Mouse (Mus musculus) embryonic facial prominence, embryonic 12.5 days (tissue): ENCODE data around the gene Cd59a. TPM values are rescaled to one million over a fixed set of nuclear protein-coding genes. Genes with fewer than 3 reads are reported as not detected.

ENCODE experiments used
- ATAC-seq: fragments of 200-750 bp; cut with Nextera tagmentation; 2 replicates; pipeline ENCODE4 v1.8.0; 2017; ENCODE audit not compliant: insufficient number of reproducible peaks, insufficient read depth, low FRiP score, low TSS enrichment
- H3K27ac ChIP-seq: fragments of 300-500 bp; sonication (generic); 2 replicates; pipeline ENCODE4 v1.5.1; 2016; ENCODE audit warnings: mild to moderate bottlenecking
- H3K27me3 ChIP-seq: fragments of 300-500 bp; sonication (generic); 2 replicates; pipeline ENCODE4 v1.6.1; 2016; ENCODE audit warnings: mild to moderate bottlenecking, moderate library complexity
- H3K36me3 ChIP-seq: fragments of 300-500 bp; sonication (generic); 2 replicates; pipeline ENCODE4 v1.6.1; 2016; ENCODE audit warnings: mild to moderate bottlenecking
- H3K4me1 ChIP-seq: fragments of 300-500 bp; sonication (generic); 2 replicates; pipeline ENCODE4 v1.6.1; 2016
- H3K4me2 ChIP-seq: fragments of 300-500 bp; sonication (generic); replicated peaks from 2 replicates; pipeline ENCODE4 v1.6.1; 2016; ENCODE audit warnings: mild to moderate bottlenecking, moderate library complexity
- H3K4me3 ChIP-seq: fragments of 300-500 bp; sonication (generic); 2 replicates; pipeline ENCODE4 v1.5.1; 2016; ENCODE audit warnings: mild to moderate bottlenecking
- H3K9ac ChIP-seq: fragments of 300-500 bp; sonication (generic); 2 replicates; pipeline ENCODE4 v1.6.1; 2016; ENCODE audit warnings: mild to moderate bottlenecking, moderate library complexity
- H3K9me3 ChIP-seq: fragments of 300-500 bp; sonication (generic); 2 replicates; pipeline ENCODE4 v1.6.1; 2016; ENCODE audit warnings: mild to moderate bottlenecking, moderate library complexity
- WGBS: fragments of 180-500 bp; shearing (Covaris S2); methylation state at CpG from one replicate; pipeline ENCODE4 v1.1.7; 2016; 5-methylcytosine and 5-hydroxymethylcytosine counted together
- polyA plus RNA-seq: library from polyadenylated mRNA; unstranded; fragments of >200 nt; fragmentation: Nextera tagmentation; extraction: Ambion mirVana; gene quantifications from 2 replicates; pipeline ENCODE4 v1.2.1, GENCODE M21; 2016

Gene Cd59a
- polyA plus RNA-seq, 1 experiment from 2014 or later: 23.0 TPM

DNA sequence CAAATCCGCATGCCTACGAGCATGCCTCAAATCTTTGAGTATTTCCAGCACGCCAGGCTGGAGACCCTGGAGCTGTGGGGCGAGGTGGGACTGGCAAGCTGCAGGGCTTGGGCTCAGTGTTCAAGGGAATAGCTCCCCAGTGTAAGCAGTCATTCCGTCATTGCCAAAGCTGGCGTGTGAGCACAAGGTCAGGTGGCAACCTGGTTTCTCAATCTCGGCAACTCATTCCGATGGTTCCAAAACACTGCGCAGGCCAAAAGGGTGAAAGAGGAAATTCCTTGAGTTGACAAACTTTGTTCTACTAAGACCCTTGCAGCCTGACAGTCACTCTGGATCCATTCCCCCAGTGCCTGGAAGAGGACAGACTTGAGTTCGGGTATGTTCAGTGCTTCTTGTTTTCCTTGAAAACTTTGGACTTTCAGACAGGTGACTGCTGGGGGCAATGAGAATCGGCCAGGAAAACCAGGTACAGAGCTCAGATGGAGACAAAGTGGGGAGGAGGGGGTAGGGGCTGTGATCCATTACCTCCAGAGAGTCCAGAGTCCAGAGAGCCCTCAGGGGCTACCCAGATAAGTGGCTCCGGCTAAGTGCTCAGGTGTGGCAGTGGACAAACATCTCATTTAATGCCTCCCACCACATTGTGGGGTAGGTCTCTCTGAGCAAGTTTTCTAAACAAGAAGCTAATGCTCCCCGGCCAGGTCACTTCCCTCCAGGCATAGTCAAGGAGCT, 33.4 kb downstream of the Cd59a start:
- H3K27me3 ChIP-seq: peaks cover 12% of the 10 kb centered on the region; the same call in 1 of the 2 replicates
- H3K9ac ChIP-seq: no peak overlapping the region
- no peak for ATAC-seq
- no peaks in the 10 kb centered on the region for H3K9me3 ChIP-seq
- no peaks in the 10 kb centered on the region for H3K4me1 ChIP-seq
- H3K4me3 ChIP-seq: no peak overlapping the region
- 78% methylated on average over 13 of the region's 13 CpGs for WGBS
- no peaks in the 10 kb centered on the region for H3K36me3 ChIP-seq
- H3K4me2 ChIP-seq: no peak overlapping the region
- no peak overlapping the region for H3K27ac ChIP-seq

DNA sequence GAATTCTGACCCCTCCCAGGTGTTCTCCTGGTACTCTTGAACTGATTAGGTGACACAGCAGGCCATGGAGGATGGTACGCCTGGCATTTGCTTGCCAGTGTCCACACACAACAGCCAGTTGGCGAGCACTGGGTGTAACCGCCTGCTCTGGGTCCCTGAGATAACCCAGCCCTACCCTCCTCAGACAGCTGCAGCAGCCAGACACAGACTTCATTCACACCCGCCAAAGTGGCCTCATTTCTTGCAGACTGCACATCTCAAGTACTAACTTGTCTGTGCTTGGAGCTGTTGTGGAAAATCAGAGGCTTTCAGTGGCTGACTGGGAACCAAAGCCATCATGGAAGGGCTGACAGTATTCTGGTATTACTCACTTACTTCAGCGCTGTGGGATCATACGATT, 34.6 kb downstream of the Cd59a start:
- WGBS: 80% methylated on average over 6 of the region's 6 CpGs
- Histone ChIP-seq H3K9ac (no peak overlapping the region), H3K36me3 (no peaks in the 10 kb centered on the region), H3K4me3 (no peak overlapping the region), H3K4me1 (no peaks in the 10 kb centered on the region), H3K27ac (no peak overlapping the region), H3K27me3 (peaks cover 4% of the 10 kb centered on the region; the same call in 1 of the 2 replicates), H3K4me2 (no peak overlapping the region), H3K9me3 (no peaks in the 10 kb centered on the region)
- no peak for ATAC-seq

DNA sequence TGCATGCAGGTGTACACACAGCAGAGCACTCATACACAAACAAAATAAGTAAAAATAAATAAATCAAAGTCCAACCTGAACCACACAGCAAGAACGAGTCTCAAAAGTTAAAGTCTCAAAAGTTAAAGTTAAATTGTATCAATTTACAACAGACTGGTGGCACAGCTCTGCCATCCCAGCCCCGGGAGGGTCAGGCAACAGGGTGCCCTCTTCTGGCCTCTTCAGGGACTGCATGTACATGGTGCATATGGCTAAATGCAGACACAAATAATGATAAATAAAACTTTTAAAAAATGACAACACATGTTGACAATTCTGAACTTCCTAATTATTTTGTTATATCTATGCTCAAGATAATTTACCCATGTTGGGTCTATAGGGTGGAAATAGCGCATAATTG, 35.4 kb downstream of the Cd59a start:
- Histone ChIP-seq H3K9ac (no peak overlapping the region), H3K9me3 (no peaks in the 10 kb centered on the region), H3K4me3 (no peak overlapping the region), H3K4me1 (no peaks in the 10 kb centered on the region), H3K36me3 (no peaks in the 10 kb centered on the region), H3K27ac (no peak overlapping the region), H3K27me3 (no peaks in the 10 kb centered on the region), H3K4me2 (no peak overlapping the region)
- ATAC-seq: no peak
- WGBS: 59% methylated on average over 3 of the region's 3 CpGs

DNA sequence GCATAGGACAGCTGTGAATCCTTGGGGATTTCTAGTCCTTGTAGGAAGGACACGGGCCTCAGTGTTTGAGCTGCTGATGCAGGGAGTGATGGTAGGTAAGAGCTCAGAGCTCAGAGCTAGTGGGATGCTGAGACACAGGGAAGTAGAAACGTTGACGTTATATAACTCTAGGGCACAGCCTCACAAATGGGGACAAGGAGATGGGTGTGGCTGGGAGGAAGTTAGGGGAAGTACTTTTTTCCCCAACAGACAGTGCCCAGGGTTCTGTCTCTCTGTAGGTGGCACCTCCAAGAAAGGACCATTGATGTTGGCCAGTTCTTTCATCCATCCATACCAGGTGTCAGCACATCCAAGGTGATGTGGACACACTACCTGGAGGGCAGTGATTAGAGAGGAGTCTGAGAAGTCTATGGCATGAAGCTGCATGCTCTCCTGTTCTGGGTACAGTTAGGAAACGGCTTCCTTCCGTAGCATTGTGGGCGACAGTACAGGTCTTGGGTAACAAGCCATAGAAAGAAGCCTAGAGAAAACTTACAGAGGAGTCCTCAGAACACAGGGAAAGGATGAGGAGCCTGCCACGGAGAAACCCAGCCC, 36.8 kb downstream of the Cd59a start:
- Histone ChIP-seq H3K4me3 (no peak overlapping the region), H3K27me3 (no peaks in the 10 kb centered on the region), H3K36me3 (no peaks in the 10 kb centered on the region), H3K4me1 (no peaks in the 10 kb centered on the region), H3K9ac (no peak overlapping the region), H3K4me2 (no peak overlapping the region), H3K9me3 (no peaks in the 10 kb centered on the region), H3K27ac (no peak overlapping the region)
- 72% methylated on average over 7 of the region's 7 CpGs for WGBS
- no peak for ATAC-seq

DNA sequence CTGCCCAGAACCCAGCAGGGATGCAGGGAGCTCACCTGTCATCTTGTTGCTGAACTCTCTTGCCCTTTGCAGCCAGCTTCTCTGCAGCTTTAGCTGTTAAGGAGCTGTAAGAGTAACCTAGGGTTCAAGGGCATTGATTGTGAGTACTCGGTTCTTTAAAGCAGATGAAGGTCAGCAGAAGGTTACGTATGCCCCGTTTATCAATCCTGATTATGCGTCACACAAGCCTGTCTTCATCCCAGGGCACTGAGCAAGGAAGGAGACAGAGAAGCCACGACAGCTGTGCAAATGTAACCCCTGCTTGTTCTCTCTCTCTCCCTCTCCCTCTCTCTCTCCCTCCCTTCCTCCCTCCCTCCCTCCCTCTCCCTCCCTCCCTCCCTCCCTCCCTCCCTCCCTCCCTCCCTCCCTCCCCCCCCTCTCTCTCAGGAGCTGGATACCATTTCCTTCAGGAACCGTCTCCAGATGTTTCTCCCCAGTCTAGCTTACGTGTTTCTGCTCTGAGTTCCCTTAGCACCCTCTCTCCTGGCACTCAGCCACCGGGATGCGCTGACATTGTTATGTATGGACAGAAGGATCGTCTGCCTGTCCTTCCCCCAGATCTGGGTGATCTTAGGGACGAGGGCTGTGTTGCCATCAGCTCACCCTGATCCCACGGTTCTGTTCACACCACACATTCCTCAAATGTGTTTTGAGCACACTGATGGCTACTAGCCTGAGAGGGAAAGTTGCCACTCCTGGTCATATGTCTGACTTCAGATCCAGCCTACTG, 37.6 kb downstream of the Cd59a start:
- H3K4me3 ChIP-seq: no peak overlapping the region
- no peaks in the 10 kb centered on the region for H3K4me1 ChIP-seq
- 36% methylated on average over 11 of the region's 12 CpGs for WGBS
- no peak overlapping the region for H3K4me2 ChIP-seq
- H3K9ac ChIP-seq: no peak overlapping the region
- H3K27me3 ChIP-seq: no peaks in the 10 kb centered on the region
- no peak for ATAC-seq
- no peak overlapping the region for H3K27ac ChIP-seq
- H3K9me3 ChIP-seq: no peaks in the 10 kb centered on the region
- no peaks in the 10 kb centered on the region for H3K36me3 ChIP-seq

DNA sequence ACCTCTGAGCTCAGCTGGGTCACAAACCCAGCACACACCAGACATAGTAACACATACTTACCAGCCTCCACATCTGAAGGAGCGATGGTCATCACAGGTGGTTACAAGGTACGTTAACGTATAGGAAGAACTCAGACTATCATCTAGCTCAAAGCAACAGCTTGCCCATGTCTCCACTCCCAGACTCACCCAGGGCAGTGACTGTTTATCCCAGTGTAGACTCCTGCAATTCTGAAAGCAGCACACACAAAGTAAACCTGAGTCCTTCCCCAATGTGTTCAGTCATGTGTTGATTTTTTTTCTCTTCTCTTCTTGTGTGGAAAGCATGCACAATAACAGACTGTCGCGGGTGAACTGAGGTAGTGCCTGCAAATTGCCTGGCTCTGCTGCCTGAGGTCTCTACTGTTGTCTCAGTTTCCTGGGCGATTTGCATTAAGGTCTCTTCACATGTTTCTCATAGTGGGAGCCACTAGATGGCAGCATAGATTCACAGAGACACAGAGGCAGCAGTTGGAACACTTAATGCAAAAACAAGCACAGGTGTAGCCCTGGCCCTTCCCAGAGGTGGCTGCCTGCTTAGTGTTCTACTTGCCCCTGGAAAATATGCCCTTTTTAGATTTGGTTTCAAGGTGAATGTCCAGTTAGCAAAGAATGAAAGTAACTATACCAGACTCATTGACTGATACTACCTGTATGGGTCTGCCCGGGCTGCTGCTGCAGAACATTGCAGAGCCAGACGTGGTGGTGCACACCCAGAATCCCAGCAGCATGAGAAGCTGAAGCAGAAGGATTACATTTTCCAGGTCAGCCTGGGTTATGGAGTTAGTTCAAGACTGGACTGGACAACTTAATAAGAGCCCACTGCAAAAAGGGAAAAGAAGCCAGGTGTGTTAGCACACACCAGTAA, 38.8 kb downstream of the Cd59a start:
- ATAC-seq: 0 out of 2 replicates have a peak, but pooled peaks have one; percentile 35
- WGBS: 44% methylated on average over 8 of the region's 8 CpGs
- no peaks in the 10 kb centered on the region for H3K4me1 ChIP-seq
- H3K9ac ChIP-seq: no peak overlapping the region
- H3K36me3 ChIP-seq: no peaks in the 10 kb centered on the region
- no peak overlapping the region for H3K4me2 ChIP-seq
- H3K27me3 ChIP-seq: no peaks in the 10 kb centered on the region
- no peak overlapping the region for H3K4me3 ChIP-seq
- H3K9me3 ChIP-seq: no peaks in the 10 kb centered on the region
- no peak overlapping the region for H3K27ac ChIP-seq

DNA sequence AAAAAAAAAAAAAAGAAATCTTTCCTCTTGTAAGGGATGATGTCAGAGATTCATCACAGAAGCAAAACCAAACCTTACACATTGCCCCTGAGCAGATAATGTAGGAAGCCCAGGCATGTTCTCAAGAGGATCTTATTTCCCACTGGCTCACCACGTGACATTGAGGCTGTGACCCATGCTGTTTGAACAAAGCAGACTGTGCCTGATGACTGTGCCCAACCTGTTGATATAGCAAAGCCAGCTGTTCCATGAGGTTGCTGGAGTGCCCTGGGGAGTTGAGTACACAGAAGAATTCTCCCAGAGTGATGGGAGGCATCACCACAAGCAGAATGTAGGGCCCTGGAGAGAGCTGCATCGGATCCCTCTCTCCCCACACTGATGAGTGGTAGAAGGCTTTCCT, 40.3 kb downstream of the Cd59a start:
- ATAC-seq: no peak
- Histone ChIP-seq H3K4me3 (no peak overlapping the region), H3K27ac (no peak overlapping the region), H3K9me3 (no peaks in the 10 kb centered on the region), H3K9ac (no peak overlapping the region), H3K27me3 (no peaks in the 10 kb centered on the region), H3K36me3 (no peaks in the 10 kb centered on the region), H3K4me2 (no peak overlapping the region), H3K4me1 (no peaks in the 10 kb centered on the region)
- WGBS: 59% methylated on average over 2 of the region's 2 CpGs

DNA sequence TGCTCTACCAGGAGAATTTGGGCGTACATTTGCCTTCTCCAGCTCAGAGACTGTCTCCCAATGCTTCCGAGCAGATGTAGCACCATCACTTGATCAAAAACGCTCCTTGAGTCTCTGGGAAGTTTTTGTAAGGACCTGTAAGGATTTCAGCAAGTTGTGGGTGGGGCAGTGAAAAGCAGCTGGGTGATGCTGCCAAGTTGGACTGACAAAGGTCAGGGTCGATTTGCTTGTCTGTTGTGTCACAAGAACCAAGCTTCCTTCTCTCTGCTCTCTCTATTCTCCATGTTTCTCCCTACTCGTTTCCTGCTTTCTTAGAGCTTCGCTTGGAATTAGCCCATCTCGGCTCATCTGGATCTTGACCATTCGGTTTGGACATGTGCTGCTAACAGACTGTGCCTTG, 46.5 kb downstream of the Cd59a start:
- H3K9me3 ChIP-seq: no peaks in the 10 kb centered on the region
- 89% methylated on average over 8 of the region's 8 CpGs for WGBS
- H3K4me1 ChIP-seq: no peaks in the 10 kb centered on the region
- no peak overlapping the region for H3K4me2 ChIP-seq
- H3K36me3 ChIP-seq: no peaks in the 10 kb centered on the region
- H3K9ac ChIP-seq: no peak overlapping the region
- no peak overlapping the region for H3K4me3 ChIP-seq
- no peak overlapping the region for H3K27ac ChIP-seq
- ATAC-seq: no peak
- no peaks in the 10 kb centered on the region for H3K27me3 ChIP-seq

DNA sequence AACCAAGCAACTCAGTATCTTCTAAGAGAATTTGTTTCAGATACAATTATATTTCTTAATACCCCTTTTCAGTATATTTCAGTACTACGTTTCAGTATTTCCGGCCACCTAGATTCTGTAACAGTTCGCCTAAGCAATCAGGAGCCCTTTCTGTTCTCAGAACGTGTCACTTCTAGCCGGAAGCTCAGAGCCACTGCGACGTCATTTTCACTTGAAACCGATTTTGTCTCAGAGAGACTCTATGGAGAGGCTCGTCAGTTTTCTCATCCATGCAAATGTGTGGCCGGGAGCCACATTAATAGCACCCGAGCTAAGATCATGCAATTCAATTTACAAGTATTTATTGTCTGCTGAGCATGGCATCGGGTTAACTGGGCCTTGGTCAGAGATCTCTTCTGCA, 48.4 kb downstream of the Cd59a start:
- Histone ChIP-seq H3K27ac (no peak overlapping the region), H3K4me1 (no peaks in the 10 kb centered on the region), H3K36me3 (no peaks in the 10 kb centered on the region), H3K4me2 (no peak overlapping the region), H3K4me3 (no peak overlapping the region), H3K9ac (no peak overlapping the region), H3K27me3 (no peaks in the 10 kb centered on the region), H3K9me3 (no peaks in the 10 kb centered on the region)
- no peak for ATAC-seq
- WGBS: 89% methylated on average over 12 of the region's 12 CpGs

DNA sequence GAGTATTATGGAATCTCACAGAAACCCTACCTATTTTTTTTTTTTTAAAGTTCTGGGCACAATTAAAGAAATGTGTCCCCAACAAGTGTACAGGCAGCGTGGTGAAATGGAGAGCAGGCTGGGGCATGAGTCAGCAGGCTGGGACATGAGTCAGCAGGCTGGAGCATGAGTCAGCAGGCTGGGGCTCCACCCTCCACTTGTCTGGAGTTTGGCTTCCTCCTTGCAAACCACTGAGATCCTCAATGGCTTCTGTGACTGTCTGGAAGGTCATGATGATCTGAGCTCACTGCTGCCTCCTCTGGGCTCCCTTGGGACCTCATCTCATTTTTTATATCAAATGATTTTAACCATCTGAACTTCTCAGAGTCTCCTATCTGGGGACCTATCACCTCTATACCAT, 50.4 kb downstream of the Cd59a start:
- Histone ChIP-seq H3K4me1 (no peaks in the 10 kb centered on the region), H3K9ac (no peak overlapping the region), H3K4me2 (no peak overlapping the region), H3K9me3 (no peaks in the 10 kb centered on the region), H3K36me3 (no peaks in the 10 kb centered on the region), H3K4me3 (no peak overlapping the region), H3K27ac (no peak overlapping the region), H3K27me3 (no peaks in the 10 kb centered on the region)
- ATAC-seq: no peak
- WGBS: 65% methylated on average over 1 of the region's 1 CpGs

DNA sequence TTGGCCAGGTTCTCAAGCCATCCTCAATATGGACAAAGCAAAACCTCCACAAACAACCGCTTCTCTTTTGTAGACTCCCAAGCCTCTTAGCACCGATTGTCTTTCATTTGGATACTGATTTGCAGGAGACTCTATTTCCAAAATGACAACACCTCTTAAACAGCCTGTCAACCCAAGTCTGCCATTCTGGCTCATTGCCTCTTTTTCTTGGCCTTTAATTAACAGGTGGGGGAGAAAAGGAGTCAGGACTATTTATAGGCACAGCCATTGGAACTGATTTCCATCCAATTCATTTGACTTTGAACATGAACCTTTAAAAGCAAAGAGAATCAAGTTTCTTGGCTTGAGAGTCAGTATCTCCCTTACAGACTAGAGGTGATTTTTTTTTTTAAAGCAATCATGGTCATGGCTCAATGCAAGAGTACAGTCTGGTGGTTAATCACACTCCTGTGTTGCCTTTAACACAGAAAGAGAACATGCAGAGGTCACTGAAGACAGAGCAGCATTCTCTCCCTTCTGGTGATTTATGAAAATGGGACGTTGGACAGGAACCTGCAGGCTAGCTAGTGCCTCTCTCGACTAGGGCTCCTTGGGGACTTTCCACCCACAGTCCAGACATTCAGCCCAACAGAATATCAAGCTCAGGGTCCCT, 52.4 kb downstream of the Cd59a start:
- Histone ChIP-seq H3K36me3 (no peaks in the 10 kb centered on the region), H3K27me3 (no peaks in the 10 kb centered on the region), H3K4me1 (no peaks in the 10 kb centered on the region), H3K9me3 (no peaks in the 10 kb centered on the region), H3K9ac (no peak overlapping the region), H3K27ac (no peak overlapping the region), H3K4me3 (no peak overlapping the region), H3K4me2 (no peak overlapping the region)
- ATAC-seq: no peak
- 73% methylated on average over 4 of the region's 4 CpGs for WGBS
